Mouse (Mus musculus): ENCODE measurements around the gene Gucd1. TPM values are rescaled to one million over a fixed set of nuclear protein-coding genes. Genes with fewer than 3 reads are reported as not detected.

Gene Gucd1
- polyA plus RNA-seq, 1 experiment from 2014 or later, result 25.0 TPM

DNA sequence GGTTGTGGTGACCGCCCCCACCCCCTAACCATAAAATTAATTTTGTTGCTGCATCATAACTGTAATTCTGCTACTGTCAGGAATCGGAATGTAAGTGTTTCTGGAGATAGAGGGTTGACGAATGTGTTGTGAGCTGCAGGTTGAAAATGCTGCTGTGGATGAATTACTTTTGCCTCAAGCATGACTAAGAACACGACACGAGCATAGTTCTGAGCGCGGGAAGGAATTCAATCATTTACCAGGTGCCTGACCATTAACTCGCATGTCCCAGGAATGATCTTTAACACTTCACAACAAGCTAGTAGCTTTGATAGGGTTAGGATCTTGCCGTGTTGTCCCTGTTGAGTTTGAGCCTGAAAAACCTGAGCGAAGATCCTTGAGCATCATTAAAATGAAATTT is 180.5 kb downstream of the Gucd1 start:
- Histone ChIP-seq H3K4me2 (replicated peaks) (no peak overlapping the region), H3K4me3 (no peak overlapping the region), H3K9ac (no peak overlapping the region), H3K27me3 (replicated peaks) (no peaks in the 10 kb centered on the region), H3K4me1 (no peaks in the 10 kb centered on the region), H3K27ac (no peak overlapping the region), H3K36me3 (no peaks in the 10 kb centered on the region), H3K9me3 (no peaks in the 10 kb centered on the region)
- WGBS, result 77% methylated on average over 10 of the region's 10 CpGs
- no peak for ATAC-seq (ENCODE audit: low FRiP score, low read depth)

DNA sequence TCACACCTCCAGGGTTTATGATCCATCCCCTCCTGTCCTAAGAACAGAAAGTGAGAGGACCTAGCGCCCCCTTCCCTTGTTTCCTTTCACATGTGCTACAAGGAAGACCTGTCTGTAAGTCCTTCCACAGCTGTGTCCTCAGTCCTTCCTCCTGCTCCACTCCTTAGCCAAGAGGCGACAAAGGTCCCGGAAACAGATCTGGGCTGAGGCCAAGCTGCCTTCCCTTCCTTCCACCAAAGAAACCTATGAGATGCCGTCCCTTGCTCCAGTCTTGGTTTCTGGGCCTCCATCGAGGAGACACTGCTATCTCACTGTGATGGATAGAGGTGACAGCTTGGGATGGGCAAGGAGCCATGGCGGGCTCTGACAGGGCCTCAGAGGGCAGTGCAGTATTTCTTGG is 182.7 kb downstream of the Gucd1 start:
- WGBS, result 91% methylated on average over 6 of the region's 6 CpGs
- H3K4me1 ChIP-seq, result no peaks in the 10 kb centered on the region
- H3K9ac ChIP-seq, result no peak overlapping the region
- H3K36me3 ChIP-seq, result no peaks in the 10 kb centered on the region
- no peaks in the 10 kb centered on the region for H3K9me3 ChIP-seq
- no peak overlapping the region for H3K4me2 ChIP-seq (replicated peaks)
- H3K27me3 ChIP-seq (replicated peaks), result no peaks in the 10 kb centered on the region
- no peak overlapping the region for H3K27ac ChIP-seq
- no peak overlapping the region for H3K4me3 ChIP-seq
- ATAC-seq (ENCODE audit: low FRiP score, low read depth), result no peak

DNA sequence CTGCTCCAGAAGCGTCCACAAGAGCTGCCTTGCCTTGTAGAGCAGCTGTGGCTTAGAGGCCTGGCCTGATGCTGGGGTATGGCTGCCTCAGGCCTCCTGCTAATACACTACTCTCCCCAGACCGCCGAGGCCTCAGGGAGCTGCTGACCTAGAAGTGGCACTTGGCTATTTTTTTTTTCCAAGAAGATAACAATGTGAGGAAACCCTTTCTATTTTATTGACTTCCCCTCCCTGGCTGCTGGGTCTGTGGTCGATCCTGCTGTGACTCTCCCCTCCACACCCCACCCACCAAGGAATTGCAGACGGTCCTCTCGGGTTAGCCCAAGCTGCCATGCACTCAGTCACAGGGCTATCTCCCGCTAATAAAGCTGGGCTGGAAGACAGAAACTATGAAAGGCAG is 183.6 kb downstream of the Gucd1 start:
- H3K36me3 ChIP-seq, result no peaks in the 10 kb centered on the region
- no peak overlapping the region for H3K4me3 ChIP-seq
- H3K4me1 ChIP-seq, result no peaks in the 10 kb centered on the region
- no peak for ATAC-seq (ENCODE audit: low FRiP score, low read depth)
- H3K27me3 ChIP-seq (replicated peaks), result no peaks in the 10 kb centered on the region
- H3K27ac ChIP-seq, result no peak overlapping the region
- no peak overlapping the region for H3K9ac ChIP-seq
- WGBS, result 72% methylated on average over 7 of the region's 7 CpGs
- H3K4me2 ChIP-seq (replicated peaks), result no peak overlapping the region
- no peaks in the 10 kb centered on the region for H3K9me3 ChIP-seq

DNA sequence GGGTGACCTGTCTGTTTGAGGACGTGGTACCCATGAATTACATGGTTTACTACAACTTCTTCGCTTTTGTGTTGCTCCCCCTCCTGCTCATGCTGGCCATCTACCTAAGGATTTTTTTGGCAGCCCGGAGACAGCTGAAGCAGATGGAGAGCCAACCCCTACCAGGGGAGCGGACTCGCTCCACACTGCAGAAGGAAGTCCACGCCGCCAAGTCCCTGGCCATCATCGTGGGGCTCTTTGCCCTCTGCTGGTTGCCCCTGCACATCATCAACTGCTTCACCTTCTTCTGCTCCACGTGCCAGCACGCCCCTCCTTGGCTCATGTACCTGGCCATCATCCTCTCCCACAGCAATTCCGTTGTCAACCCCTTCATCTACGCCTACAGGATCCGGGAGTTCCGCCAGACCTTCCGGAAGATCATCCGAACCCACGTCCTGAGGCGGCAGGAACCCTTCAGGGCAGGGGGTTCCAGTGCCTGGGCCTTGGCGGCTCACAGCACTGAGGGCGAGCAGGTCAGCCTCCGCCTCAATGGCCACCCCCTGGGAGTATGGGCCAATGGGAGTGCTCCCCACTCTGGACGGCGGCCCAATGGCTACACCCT is 184.5 kb downstream of the Gucd1 start:
- Histone ChIP-seq H3K4me3 (no peak overlapping the region), H3K27ac (no peak overlapping the region), H3K27me3 (replicated peaks) (no peaks in the 10 kb centered on the region), H3K9ac (no peak overlapping the region), H3K4me1 (no peaks in the 10 kb centered on the region), H3K4me2 (replicated peaks) (no peak overlapping the region), H3K9me3 (no peaks in the 10 kb centered on the region), H3K36me3 (no peaks in the 10 kb centered on the region)
- WGBS, result 95% methylated on average over 23 of the region's 23 CpGs
- no peak for ATAC-seq (ENCODE audit: low FRiP score, low read depth)

DNA sequence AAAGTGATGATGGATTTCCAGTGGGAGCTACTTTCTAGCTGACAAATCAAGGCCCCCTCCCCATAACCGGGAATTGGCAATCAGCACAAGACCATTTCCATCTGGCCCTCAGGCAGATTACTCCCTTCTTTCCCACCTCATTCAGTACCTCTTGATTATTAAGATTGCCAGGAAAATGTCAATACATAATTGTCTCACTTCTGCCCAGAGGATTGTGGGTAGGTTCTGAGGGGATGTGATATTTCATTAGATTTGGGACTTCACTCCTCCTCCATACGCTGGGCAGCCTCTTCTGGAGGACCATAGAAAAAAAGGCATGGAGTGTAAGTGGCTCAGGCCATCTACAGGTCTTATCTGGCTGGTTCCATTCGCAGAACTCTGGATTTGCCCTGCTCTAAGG is 185.5 kb downstream of the Gucd1 start:
- Histone ChIP-seq H3K4me3 (no peak overlapping the region), H3K27ac (no peak overlapping the region), H3K4me2 (replicated peaks) (no peak overlapping the region), H3K9me3 (no peaks in the 10 kb centered on the region), H3K4me1 (no peaks in the 10 kb centered on the region), H3K36me3 (no peaks in the 10 kb centered on the region), H3K9ac (no peak overlapping the region), H3K27me3 (replicated peaks) (no peaks in the 10 kb centered on the region)
- WGBS, result 89% methylated on average over 3 of the region's 3 CpGs
- ATAC-seq (ENCODE audit: low FRiP score, low read depth), result no peak

DNA sequence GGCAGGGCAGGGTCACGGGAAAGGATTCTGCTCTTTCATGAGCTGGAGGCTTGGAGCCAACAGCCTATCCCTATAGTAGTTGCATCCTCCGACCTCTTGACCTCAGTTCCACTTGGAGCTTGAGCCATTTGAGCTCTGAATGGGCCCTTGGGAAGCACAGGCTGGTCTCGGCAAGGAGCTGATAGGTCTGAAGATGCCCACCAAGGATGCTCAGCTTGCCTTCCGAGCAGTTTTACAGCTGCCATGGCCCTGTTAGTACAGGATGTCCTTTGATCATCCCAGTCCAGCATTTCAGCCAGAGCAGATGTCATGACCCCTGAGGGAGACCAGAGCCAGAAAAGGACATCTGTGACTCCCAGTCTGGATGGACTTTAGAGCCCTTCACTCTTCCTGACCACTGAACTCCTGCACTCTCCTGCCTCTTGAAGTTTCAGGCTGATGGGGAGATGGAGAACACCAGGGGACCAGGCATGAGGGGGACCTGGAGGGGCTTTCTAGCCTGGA is 189.5 kb downstream of the Gucd1 start:
- Histone ChIP-seq H3K4me2 (replicated peaks) (no peak overlapping the region), H3K9me3 (no peaks in the 10 kb centered on the region)
- ATAC-seq (ENCODE audit: low FRiP score, low read depth), result no peak

DNA sequence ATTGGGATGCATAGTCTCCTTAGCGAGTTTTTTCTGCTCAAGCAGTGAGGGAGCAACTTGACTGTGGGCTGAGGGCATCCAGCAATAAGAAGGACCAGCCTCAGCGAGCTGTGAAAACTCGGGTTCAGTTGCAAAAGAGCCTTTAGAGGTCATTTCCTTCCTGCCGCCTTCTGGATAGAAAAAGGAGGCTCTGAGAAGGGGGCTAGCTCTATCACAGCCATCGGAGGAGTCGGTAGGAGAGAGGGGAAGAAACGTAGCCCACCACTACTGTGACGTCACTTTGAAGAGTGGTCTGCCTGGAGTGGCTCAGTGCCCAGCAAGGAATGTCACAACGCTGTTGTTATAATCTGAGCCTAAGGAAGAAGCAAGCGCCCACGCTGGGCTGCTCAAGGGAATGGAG is 190.7 kb downstream of the Gucd1 start:
- Histone ChIP-seq H3K4me3 (no peak overlapping the region), H3K27ac (no peak overlapping the region), H3K4me1 (no peaks in the 10 kb centered on the region), H3K36me3 (no peaks in the 10 kb centered on the region), H3K9ac (no peak overlapping the region), H3K9me3 (no peaks in the 10 kb centered on the region), H3K4me2 (replicated peaks) (no peak overlapping the region), H3K27me3 (replicated peaks) (no peaks in the 10 kb centered on the region)
- WGBS, result 82% methylated on average over 11 of the region's 11 CpGs
- no peak for ATAC-seq (ENCODE audit: low FRiP score, low read depth)

More for the DNA sequence above, 189.5 kb downstream of the Gucd1 start:
- Histone ChIP-seq H3K4me1 (no peaks in the 10 kb centered on the region), H3K27ac (no peak overlapping the region), H3K9ac (no peak overlapping the region), H3K4me3 (no peak overlapping the region), H3K27me3 (replicated peaks) (no peaks in the 10 kb centered on the region), H3K36me3 (no peaks in the 10 kb centered on the region)
- 22% methylated on average over 4 of the region's 4 CpGs for WGBS

DNA sequence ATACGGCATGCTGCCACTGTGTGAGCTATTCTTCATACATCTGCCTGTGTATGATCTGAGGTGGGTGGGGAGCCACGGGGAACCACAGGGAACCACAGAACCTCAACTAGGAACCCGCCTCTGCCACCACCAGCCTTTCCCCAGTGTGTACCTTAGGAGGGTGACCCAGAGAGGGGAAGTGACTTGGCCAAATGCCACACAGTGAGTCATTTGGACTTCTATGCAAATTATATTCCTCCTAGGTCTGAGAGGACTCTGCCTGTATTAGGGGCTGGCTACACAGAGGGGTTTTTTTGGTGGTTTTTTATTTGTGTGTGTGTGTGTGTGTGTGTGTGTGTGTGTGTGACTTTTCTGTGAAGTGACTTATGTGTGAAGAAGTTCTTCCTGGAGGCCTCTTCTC is 191.2 kb downstream of the Gucd1 start:
- H3K4me3 ChIP-seq, result no peak overlapping the region
- H3K27ac ChIP-seq, result no peak overlapping the region
- 83% methylated on average over 3 of the region's 3 CpGs for WGBS
- H3K36me3 ChIP-seq, result no peaks in the 10 kb centered on the region
- H3K9me3 ChIP-seq, result no peaks in the 10 kb centered on the region
- no peak for ATAC-seq (ENCODE audit: low FRiP score, low read depth)
- H3K27me3 ChIP-seq (replicated peaks), result no peaks in the 10 kb centered on the region
- no peak overlapping the region for H3K4me2 ChIP-seq (replicated peaks)
- no peaks in the 10 kb centered on the region for H3K4me1 ChIP-seq
- H3K9ac ChIP-seq, result no peak overlapping the region

DNA sequence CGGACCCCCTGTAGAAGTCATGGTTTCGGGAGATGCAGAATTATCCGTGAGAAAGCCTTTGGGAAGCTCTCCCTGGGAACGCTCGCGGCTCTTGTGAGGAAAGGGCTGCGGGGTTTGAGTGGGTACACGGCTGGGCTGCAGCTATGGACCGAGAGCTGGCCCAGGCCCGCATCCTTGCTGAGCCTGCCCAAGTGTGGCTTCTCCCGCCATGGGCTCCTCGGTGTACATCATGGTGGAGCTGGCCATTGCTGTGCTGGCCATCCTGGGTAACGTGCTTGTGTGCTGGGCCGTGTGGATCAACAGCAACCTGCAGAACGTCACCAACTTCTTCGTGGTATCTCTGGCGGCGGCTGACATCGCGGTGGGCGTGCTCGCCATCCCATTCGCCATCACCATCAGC is 192.0 kb downstream of the Gucd1 start:
- no peak for ATAC-seq (ENCODE audit: low FRiP score, low read depth)
- Histone ChIP-seq H3K4me1 (no peaks in the 10 kb centered on the region), H3K4me3 (no peak overlapping the region), H3K4me2 (replicated peaks) (no peak overlapping the region), H3K9me3 (no peaks in the 10 kb centered on the region), H3K9ac (no peak overlapping the region), H3K27me3 (replicated peaks) (no peaks in the 10 kb centered on the region), H3K36me3 (no peaks in the 10 kb centered on the region), H3K27ac (no peak overlapping the region)
- WGBS, result 94% methylated on average over 23 of the region's 23 CpGs

DNA sequence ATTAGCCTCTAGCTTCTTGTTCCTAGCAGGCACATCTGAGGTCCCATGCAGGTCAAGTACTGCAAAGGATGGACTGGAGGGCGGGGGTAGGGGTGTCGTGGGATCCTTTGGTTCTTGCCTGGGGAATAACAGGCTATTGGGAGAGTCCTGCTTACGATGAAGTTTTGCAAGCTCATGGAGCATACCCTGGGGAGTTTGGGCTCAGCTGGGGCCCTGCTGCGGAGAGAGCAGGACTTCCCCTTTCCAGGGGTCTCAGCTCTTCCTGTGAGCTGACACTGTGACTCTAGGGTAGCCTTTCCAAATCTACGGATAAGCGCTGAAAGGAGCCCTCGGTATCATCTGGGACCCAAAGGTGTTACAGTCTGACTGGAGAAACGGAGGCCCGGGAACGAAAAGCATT is 193.4 kb downstream of the Gucd1 start:
- ATAC-seq (ENCODE audit: low FRiP score, low read depth), result no peak
- no peaks in the 10 kb centered on the region for H3K36me3 ChIP-seq
- H3K9me3 ChIP-seq, result no peaks in the 10 kb centered on the region
- H3K27me3 ChIP-seq (replicated peaks), result no peaks in the 10 kb centered on the region; the same call in 1 of the 2 replicates
- no peak overlapping the region for H3K4me3 ChIP-seq
- 76% methylated on average over 10 of the region's 10 CpGs for WGBS
- H3K27ac ChIP-seq, result no peak overlapping the region
- H3K4me2 ChIP-seq (replicated peaks), result no peak overlapping the region
- H3K4me1 ChIP-seq, result no peaks in the 10 kb centered on the region
- H3K9ac ChIP-seq, result no peak overlapping the region

DNA sequence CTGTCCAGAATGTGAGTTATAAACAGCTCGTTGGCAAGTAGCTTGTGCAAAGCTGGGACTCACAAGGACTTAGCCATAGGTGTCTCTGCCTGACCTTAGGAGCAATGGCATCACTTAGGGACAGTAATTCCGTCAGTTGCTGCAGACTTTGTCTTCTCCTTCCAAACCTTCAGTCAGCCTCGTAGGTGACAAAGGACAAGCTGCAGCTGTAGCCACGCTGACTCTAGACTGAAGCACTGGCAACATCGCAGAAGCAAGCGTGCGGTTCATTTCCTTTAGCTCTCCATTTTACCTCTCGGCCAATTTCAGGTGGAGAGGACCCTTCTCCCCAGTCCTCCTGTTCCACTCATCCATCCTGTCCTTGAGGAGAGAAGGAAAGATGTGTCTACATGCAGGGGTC is 193.8 kb downstream of the Gucd1 start:
- H3K27ac ChIP-seq, result no peak overlapping the region
- no peak overlapping the region for H3K9ac ChIP-seq
- 87% methylated on average over 8 of the region's 8 CpGs for WGBS
- no peak overlapping the region for H3K4me2 ChIP-seq (replicated peaks)
- no peaks in the 10 kb centered on the region for H3K36me3 ChIP-seq
- no peak overlapping the region for H3K4me3 ChIP-seq
- H3K27me3 ChIP-seq (replicated peaks), result peaks cover 3% of the 10 kb centered on the region; the same call in 1 of the 2 replicates
- ATAC-seq (ENCODE audit: low FRiP score, low read depth), result no peak
- H3K4me1 ChIP-seq, result no peaks in the 10 kb centered on the region
- no peaks in the 10 kb centered on the region for H3K9me3 ChIP-seq

DNA sequence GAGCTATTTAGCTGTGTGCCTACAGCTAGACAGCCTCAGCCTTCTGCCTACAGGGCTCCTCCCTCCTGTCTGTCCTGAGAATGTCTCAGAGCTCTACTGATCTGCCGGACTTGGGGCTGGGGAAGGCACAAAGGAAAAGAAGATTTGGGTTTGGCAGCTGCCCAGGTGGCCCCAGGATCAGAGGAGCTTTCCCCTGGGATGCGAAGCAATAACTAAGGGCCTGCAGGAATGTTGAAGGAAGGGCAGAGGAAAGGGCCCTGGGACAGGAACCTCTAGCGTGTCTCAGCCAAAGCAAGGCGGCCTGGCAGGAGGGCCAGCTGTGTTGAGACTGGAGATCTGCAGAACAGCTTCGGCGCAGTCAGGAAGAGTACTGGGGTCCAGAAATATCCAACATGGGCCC is 194.8 kb downstream of the Gucd1 start:
- Histone ChIP-seq H3K9ac (no peak overlapping the region), H3K27me3 (replicated peaks) (peaks cover 13% of the 10 kb centered on the region), H3K9me3 (no peaks in the 10 kb centered on the region), H3K4me3 (no peak overlapping the region), H3K36me3 (no peaks in the 10 kb centered on the region), H3K4me2 (replicated peaks) (no peak overlapping the region), H3K27ac (no peak overlapping the region), H3K4me1 (no peaks in the 10 kb centered on the region)
- whole genome bisulfite sequencing, result 63% methylated on average over 6 of the region's 6 CpGs
- no peak for ATAC-seq (ENCODE audit: low FRiP score, low read depth)

DNA sequence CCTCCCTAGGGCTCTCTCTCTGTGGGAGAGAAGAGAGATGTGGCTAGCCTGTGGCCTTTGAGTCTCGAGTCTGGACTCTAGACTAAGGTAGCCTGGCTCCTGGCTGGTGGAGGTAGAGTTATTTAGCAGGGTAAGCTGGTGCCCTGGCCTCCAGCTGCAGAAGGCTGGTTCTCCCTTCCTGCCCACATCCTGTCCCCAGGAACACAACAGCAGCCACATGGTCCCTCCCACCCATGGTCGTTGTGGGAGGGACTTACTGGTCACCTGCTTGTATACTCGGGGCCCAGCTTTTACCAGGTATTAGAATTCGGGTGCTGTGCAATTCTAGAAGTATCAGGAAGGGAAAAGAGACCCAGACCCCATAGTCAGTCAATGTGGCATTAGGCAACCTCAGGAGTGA is 197.5 kb downstream of the Gucd1 start:
- no peaks in the 10 kb centered on the region for H3K9me3 ChIP-seq
- H3K36me3 ChIP-seq, result no peaks in the 10 kb centered on the region
- H3K9ac ChIP-seq, result no peak overlapping the region
- no peak overlapping the region for H3K27ac ChIP-seq
- H3K27me3 ChIP-seq (replicated peaks), result peaks cover 40% of the 10 kb centered on the region
- no peak overlapping the region for H3K4me2 ChIP-seq (replicated peaks)
- 62% methylated on average over 4 of the region's 4 CpGs for WGBS
- H3K4me3 ChIP-seq, result no peak overlapping the region
- H3K4me1 ChIP-seq, result peaks cover 12% of the 10 kb centered on the region
- ATAC-seq (ENCODE audit: low FRiP score, low read depth), result no peak

Data from neural tube, embryonic 12.5 days (tissue).